Mouse (Mus musculus): ENCODE results near the gene Acap3.

- TF ChIP-seq CTCF (IDR thresholded peaks at IDR 0.05; ENCODE audit: extremely low read depth, insufficient read depth, insufficient read length, insufficient replicate concordance) = no peak
- TF ChIP-seq POLR2A (IDR thresholded peaks at IDR 0.05; ENCODE audit: low read depth, low read length) = no peak
Observed at GRCm38 (mm10) chr4:155894311-155894881, 2.8 kb downstream of the Acap3 start.
